Mouse (Mus musculus): ENCODE measurements around the gene 3300002I08Rik. TPM values are rescaled to one million over a fixed set of nuclear protein-coding genes. Genes with fewer than 3 reads are reported as not detected.

Gene 3300002I08Rik
- polyA plus RNA-seq, 1 experiment from 2014 or later, result 6.0 TPM

DNA sequence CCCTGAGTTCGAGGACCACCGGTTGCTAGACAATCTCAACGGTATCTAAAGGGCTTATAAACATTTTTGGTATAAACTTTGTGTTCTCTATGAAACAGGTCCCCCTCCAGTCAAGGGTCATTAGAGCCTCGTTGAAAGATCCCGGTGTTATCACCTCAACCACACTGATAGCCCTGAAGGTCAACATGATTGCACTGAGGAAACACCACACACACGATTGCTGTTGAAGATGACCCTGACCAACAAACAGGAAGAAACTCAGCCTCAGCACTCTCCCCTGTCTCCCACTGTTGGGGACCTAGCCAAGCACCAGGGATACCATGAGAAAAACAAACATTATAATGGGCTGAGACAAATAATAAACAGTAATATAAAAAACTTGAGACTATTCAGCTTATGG, 68.9 kb downstream of the 3300002I08Rik start:
- DNase-seq (ENCODE audit: low spot score) (no peak), ATAC-seq (replicated peaks; ENCODE audit: low FRiP score, low read depth) (no peak)
- Histone ChIP-seq H3K27me3 (ENCODE audit: insufficient read depth, low read length) (no peaks in the 10 kb centered on the region), H3K4me2 (ENCODE audit: low read length) (no peak overlapping the region), H3K27ac (no peak overlapping the region), H3K4me1 (replicated peaks; ENCODE audit: insufficient read depth, low read length) (no peaks in the 10 kb centered on the region), H3K36me3 (ENCODE audit: insufficient read depth, low read length) (no peaks in the 10 kb centered on the region), H3K9ac (ENCODE audit: low read depth, low read length) (no peak overlapping the region), H3K9me3 (replicated peaks; ENCODE audit: low read length) (no peaks in the 10 kb centered on the region), H3K4me3 (replicated peaks; ENCODE audit: low read depth, low read length) (no peak overlapping the region)
- WGBS, result 81% methylated on average over 6 of the region's 6 CpGs
- TF ChIP-seq CTCF (IDR thresholded peaks at IDR 0.05; ENCODE audit: low read depth), result no peak

Other genes starting within 250 kb of the 3300002I08Rik start
- gene Zfp120, start 226.1 kb downstream of the 3300002I08Rik start, polyA plus RNA-seq (2015; fragmentation: Nextera tagmentation; extraction: Ambion mirVana), result 7.8 and 8.0 TPM in 2 replicates
- gene Gm10770, start 183.1 kb downstream of the 3300002I08Rik start, polyA plus RNA-seq (2015; fragmentation: Nextera tagmentation; extraction: Ambion mirVana), result not detected in 2 replicates
- not detected in 2 replicates for gene Gm14139, start 181.0 kb downstream of the 3300002I08Rik start, polyA plus RNA-seq (2015; fragmentation: Nextera tagmentation; extraction: Ambion mirVana)
- gene Zfp937, start 144.7 kb downstream of the 3300002I08Rik start, polyA plus RNA-seq (2015; fragmentation: Nextera tagmentation; extraction: Ambion mirVana), result 7.5 and 8.8 TPM in 2 replicates
- 3.4 and 4.2 TPM in 2 replicates for gene Gm21994, start 107.2 kb downstream of the 3300002I08Rik start, polyA plus RNA-seq (2015; fragmentation: Nextera tagmentation; extraction: Ambion mirVana)
- 0.05 TPM in 1 of 2 replicates, not detected in the other for gene Gm14124, start 105.2 kb downstream of the 3300002I08Rik start, polyA plus RNA-seq (2015; fragmentation: Nextera tagmentation; extraction: Ambion mirVana)
- 1.7 and 3.6 TPM in 2 replicates for gene Gm10130, start 39.1 kb downstream of the 3300002I08Rik start, polyA plus RNA-seq (2015; fragmentation: Nextera tagmentation; extraction: Ambion mirVana)
- gene Zfp442, start 88.7 kb upstream of the 3300002I08Rik start, polyA plus RNA-seq (2015; fragmentation: Nextera tagmentation; extraction: Ambion mirVana), result 5.1 and 5.8 TPM in 2 replicates
- 0.09 and 0.10 TPM in 2 replicates for gene Zfp345, start 122.3 kb upstream of the 3300002I08Rik start, polyA plus RNA-seq (2015; fragmentation: Nextera tagmentation; extraction: Ambion mirVana)
- gene Cst7, start 207.7 kb upstream of the 3300002I08Rik start, polyA plus RNA-seq (2015; fragmentation: Nextera tagmentation; extraction: Ambion mirVana), result 0.14 and 0.20 TPM in 2 replicates
- gene Apmap, start 245.8 kb upstream of the 3300002I08Rik start, polyA plus RNA-seq (2015; fragmentation: Nextera tagmentation; extraction: Ambion mirVana), result 62.5 and 63.1 TPM in 2 replicates

All from kidney, postnatal 0 days (tissue).